Mouse (Mus musculus): ENCODE measurements around the gene Tnpo1. TPM values are rescaled to one million over a fixed set of nuclear protein-coding genes. Genes with fewer than 3 reads are reported as not detected.

Gene Tnpo1
- polyA plus RNA-seq, 1 experiment from 2014 or later, result 24.5 TPM

GRCm38 (mm10) chr13:98914844-98915212, 11.4 kb downstream of the Tnpo1 start:
- H3K4me1 ChIP-seq (replicated peaks; ENCODE audit: control insufficient read depth, insufficient read depth, low read length), result peaks cover 17% of the 10 kb centered on the region; the same call in 1 of the 2 replicates
- no peak overlapping the region for H3K4me3 ChIP-seq (ENCODE audit: low read depth, low read length)
- no peak for TF ChIP-seq CTCF (IDR thresholded peaks at IDR 0.05; ENCODE audit: low read depth)
- no peaks in the 10 kb centered on the region for H3K9me3 ChIP-seq (ENCODE audit: control insufficient read depth)
- 0 out of 2 replicates have a peak, but pooled peaks cover 3% of the 10 kb centered on the region for H3K36me3 ChIP-seq (ENCODE audit: control insufficient read depth, insufficient read depth)
- 45% methylated on average over 5 of the region's 5 CpGs for WGBS
- H3K4me2 ChIP-seq (replicated peaks; ENCODE audit: low read depth), result no peak overlapping the region
- H3K9ac ChIP-seq (ENCODE audit: low read depth, low read length), result no peak overlapping the region
- no peaks in the 10 kb centered on the region for H3K27me3 ChIP-seq (replicated peaks; ENCODE audit: control insufficient read depth, insufficient read depth, low read length)
- H3K27ac ChIP-seq (ENCODE audit: low read depth, low read length), result peak overlapping the region; percentile 22; the same call in 1 of the 2 replicates
- no peak for ATAC-seq

GRCm38 (mm10) chr13:98914010-98914843, 12.0 kb downstream of the Tnpo1 start:
- no peak for ATAC-seq
- H3K27ac ChIP-seq (ENCODE audit: low read depth, low read length), result 0 out of 2 replicates have a peak overlapping the region, but pooled peaks have one; percentile 7

GRCm38 (mm10) chr13:98913196-98913595, 13.0 kb downstream of the Tnpo1 start:
- H3K4me2 ChIP-seq (replicated peaks; ENCODE audit: low read depth), result no peak overlapping the region
- no peak overlapping the region for H3K4me3 ChIP-seq (ENCODE audit: low read depth, low read length)
- no peaks in the 10 kb centered on the region for H3K27me3 ChIP-seq (replicated peaks; ENCODE audit: control insufficient read depth, insufficient read depth, low read length)
- whole genome bisulfite sequencing, result 47% methylated on average over 7 of the region's 7 CpGs
- no peak for ATAC-seq
- peaks cover 17% of the 10 kb centered on the region; the same call in 1 of the 2 replicates for H3K4me1 ChIP-seq (replicated peaks; ENCODE audit: control insufficient read depth, insufficient read depth, low read length)
- H3K9ac ChIP-seq (ENCODE audit: low read depth, low read length), result no peak overlapping the region
- no peaks in the 10 kb centered on the region for H3K36me3 ChIP-seq (ENCODE audit: control insufficient read depth, insufficient read depth)
- no peak for TF ChIP-seq CTCF (IDR thresholded peaks at IDR 0.05; ENCODE audit: low read depth)
- H3K9me3 ChIP-seq (ENCODE audit: control insufficient read depth), result no peaks in the 10 kb centered on the region
- H3K27ac ChIP-seq (ENCODE audit: low read depth, low read length), result no peak overlapping the region

More at GRCm38 (mm10) chr13:98914010-98914843, 12.0 kb downstream of the Tnpo1 start:
- Histone ChIP-seq H3K9me3 (ENCODE audit: control insufficient read depth) (no peaks in the 10 kb centered on the region), H3K36me3 (ENCODE audit: control insufficient read depth, insufficient read depth) (0 out of 2 replicates have a peak, but pooled peaks cover 3% of the 10 kb centered on the region), H3K4me3 (ENCODE audit: low read depth, low read length) (no peak overlapping the region), H3K27me3 (replicated peaks; ENCODE audit: control insufficient read depth, insufficient read depth, low read length) (no peaks in the 10 kb centered on the region), H3K4me2 (replicated peaks; ENCODE audit: low read depth) (no peak overlapping the region), H3K4me1 (replicated peaks; ENCODE audit: control insufficient read depth, insufficient read depth, low read length) (peaks cover 17% of the 10 kb centered on the region; the same call in 1 of the 2 replicates), H3K9ac (ENCODE audit: low read depth, low read length) (no peak overlapping the region)
- WGBS, result 66% methylated on average over 14 of the region's 14 CpGs
- no peak for TF ChIP-seq CTCF (IDR thresholded peaks at IDR 0.05; ENCODE audit: low read depth)

- no peaks in the 10 kb centered on the region for H3K9me3 ChIP-seq (ENCODE audit: control insufficient read depth)
Observed at GRCm38 (mm10) chr13:98912602-98913001, 13.6 kb downstream of the Tnpo1 start.

GRCm38 (mm10) chr13:98910801-98911200, 15.4 kb downstream of the Tnpo1 start:
- H3K4me1 ChIP-seq (replicated peaks; ENCODE audit: control insufficient read depth, insufficient read depth, low read length), result peaks cover 14% of the 10 kb centered on the region; the same call in 1 of the 2 replicates
- no peak for TF ChIP-seq CTCF (IDR thresholded peaks at IDR 0.05; ENCODE audit: low read depth)
- H3K27ac ChIP-seq (ENCODE audit: low read depth, low read length), result no peak overlapping the region
- no peaks in the 10 kb centered on the region for H3K36me3 ChIP-seq (ENCODE audit: control insufficient read depth, insufficient read depth)
- no peaks in the 10 kb centered on the region for H3K27me3 ChIP-seq (replicated peaks; ENCODE audit: control insufficient read depth, insufficient read depth, low read length)
- no peaks in the 10 kb centered on the region for H3K9me3 ChIP-seq (ENCODE audit: control insufficient read depth)
- no peak overlapping the region for H3K9ac ChIP-seq (ENCODE audit: low read depth, low read length)
- ATAC-seq, result no peak
- WGBS, result 73% methylated on average over 3 of the region's 3 CpGs
- no peak overlapping the region for H3K4me2 ChIP-seq (replicated peaks; ENCODE audit: low read depth)
- no peak overlapping the region for H3K4me3 ChIP-seq (ENCODE audit: low read depth, low read length)

More at GRCm38 (mm10) chr13:98912602-98913001, 13.6 kb downstream of the Tnpo1 start:
- no peak overlapping the region for H3K4me3 ChIP-seq (ENCODE audit: low read depth, low read length)
- no peak overlapping the region for H3K4me2 ChIP-seq (replicated peaks; ENCODE audit: low read depth)
- no peak overlapping the region for H3K9ac ChIP-seq (ENCODE audit: low read depth, low read length)
- no peaks in the 10 kb centered on the region for H3K27me3 ChIP-seq (replicated peaks; ENCODE audit: control insufficient read depth, insufficient read depth, low read length)
- 43% methylated on average over 8 of the region's 8 CpGs for WGBS
- 0 out of 2 replicates have a peak, but pooled peaks have one; percentile 29 for ATAC-seq
- H3K27ac ChIP-seq (ENCODE audit: low read depth, low read length), result no peak overlapping the region
- no peaks in the 10 kb centered on the region for H3K36me3 ChIP-seq (ENCODE audit: control insufficient read depth, insufficient read depth)
- TF ChIP-seq CTCF (IDR thresholded peaks at IDR 0.05; ENCODE audit: low read depth), result peak; percentile 33
- peaks cover 17% of the 10 kb centered on the region; the same call in 1 of the 2 replicates for H3K4me1 ChIP-seq (replicated peaks; ENCODE audit: control insufficient read depth, insufficient read depth, low read length)

- no peak for ATAC-seq
Observed at GRCm38 (mm10) chr13:98904608-98905007, 21.6 kb downstream of the Tnpo1 start.

More at GRCm38 (mm10) chr13:98904608-98905007, 21.6 kb downstream of the Tnpo1 start:
- H3K9me3 ChIP-seq (ENCODE audit: control insufficient read depth), result no peaks in the 10 kb centered on the region
- H3K27me3 ChIP-seq (replicated peaks; ENCODE audit: control insufficient read depth, insufficient read depth, low read length), result no peaks in the 10 kb centered on the region
- H3K27ac ChIP-seq (ENCODE audit: low read depth, low read length), result no peak overlapping the region
- H3K4me2 ChIP-seq (replicated peaks; ENCODE audit: low read depth), result no peak overlapping the region
- H3K4me3 ChIP-seq (ENCODE audit: low read depth, low read length), result no peak overlapping the region
- no peak for TF ChIP-seq CTCF (IDR thresholded peaks at IDR 0.05; ENCODE audit: low read depth)
- WGBS, result 98% methylated on average over 2 of the region's 2 CpGs
- H3K4me1 ChIP-seq (replicated peaks; ENCODE audit: control insufficient read depth, insufficient read depth, low read length), result peaks cover 6% of the 10 kb centered on the region; the same call in 1 of the 2 replicates
- H3K36me3 ChIP-seq (ENCODE audit: control insufficient read depth, insufficient read depth), result peaks cover 8% of the 10 kb centered on the region; the same call in 1 of the 2 replicates
- no peak overlapping the region for H3K9ac ChIP-seq (ENCODE audit: low read depth, low read length)
